Mouse (Mus musculus): Measurements from ENCODE around the gene Prkci.

GRCm38 (mm10) chr3:31017652-31018051 is 22.1 kb downstream of the Prkci start:
- no peak for TF ChIP-seq POLR2A (IDR thresholded peaks at IDR 0.05; ENCODE audit: insufficient read depth, low read depth, low read length)
- TF ChIP-seq CTCF (IDR thresholded peaks at IDR 0.05; ENCODE audit: insufficient read depth, low read depth, low read length): no peak

Data from olfactory bulb, adult 2 months (tissue).